Mouse (Mus musculus) G1E (cell line): ENCODE measurements at regions not wholly inside any gene's neighbourhood (a gene's known extent, or its start where the extent isn't known, plus 50 kb on each side); places are given as distances from the start of the nearest gene placed in this dataset.
"Not testable (repeated sequence)": the region's sequence is repeated elsewhere in the genome, so short reads cannot be mapped to it uniquely, and the experiment has no call there.

Source experiments
- CTCF ChIP-seq: IDR thresholded peaks from 2 replicates; pipeline ENCODE4 v1.5.1; 2012; ENCODE audit warnings: low read depth, low read length, inconsistent platforms, mixed read lengths
- GATA1 ChIP-seq: IDR thresholded peaks from 2 replicates; pipeline ENCODE4 v1.6.1; 2012; ENCODE audit warnings: borderline replicate concordance, low read length, inconsistent platforms, mixed read lengths
- GATA2 ChIP-seq: IDR thresholded peaks from 2 replicates; pipeline ENCODE4 v1.6.1; 2012; ENCODE audit warnings: low read depth, low read length, inconsistent platforms, borderline replicate concordance
- POLR2AphosphoS5 ChIP-seq: IDR thresholded peaks from 2 replicates; pipeline ENCODE4 v1.6.1; 2012; ENCODE audit warnings: low read depth, low read length, inconsistent platforms; ENCODE audit not compliant: insufficient replicate concordance
- TAL1 ChIP-seq: conservative IDR thresholded peaks from 2 replicates; pipeline ENCODE4 v1.6.1; 2012; ENCODE audit warnings: low read depth, low read length, inconsistent platforms, mixed read lengths

DNA sequence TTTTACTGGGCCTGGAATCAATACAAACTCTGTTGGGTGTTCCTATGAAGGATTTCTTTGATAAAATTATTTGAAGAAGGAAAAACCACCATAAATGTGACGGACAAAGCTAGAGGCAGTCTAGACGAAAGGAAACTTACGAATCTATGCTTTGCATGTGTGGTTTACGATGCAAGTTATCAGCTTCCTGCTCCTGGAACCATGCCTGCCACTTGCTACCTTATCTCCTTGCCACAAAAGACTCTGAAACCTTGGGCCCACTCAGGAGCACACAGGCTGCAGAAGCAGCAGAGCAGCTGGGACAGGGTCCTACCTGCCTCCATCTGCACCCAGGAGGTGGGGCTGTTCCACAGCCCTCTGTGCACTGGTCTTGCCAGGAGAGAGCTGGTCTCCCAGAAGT, 287.5 kb downstream of the Arl6ip6 start:
- not testable (repeated sequence) for TF ChIP-seq CTCF, TAL1, GATA1, POLR2AphosphoS5, GATA2
